Mouse (Mus musculus) MN1 (cell line): ENCODE results near the gene Oasl2.
A peak's percentile ranks its signal among the peaks of the same experiment; 100 is the strongest.
"Not testable (repeated sequence)": the region's sequence is repeated elsewhere in the genome, so short reads cannot be mapped to it uniquely, and the experiment has no call there.

Experiments
- DNase-seq: peaks from one replicate; pipeline ENCODE4 v3.0.0-alpha.2; 2016; ENCODE audit warnings: low spot score

Oasl2 gene

DNA sequence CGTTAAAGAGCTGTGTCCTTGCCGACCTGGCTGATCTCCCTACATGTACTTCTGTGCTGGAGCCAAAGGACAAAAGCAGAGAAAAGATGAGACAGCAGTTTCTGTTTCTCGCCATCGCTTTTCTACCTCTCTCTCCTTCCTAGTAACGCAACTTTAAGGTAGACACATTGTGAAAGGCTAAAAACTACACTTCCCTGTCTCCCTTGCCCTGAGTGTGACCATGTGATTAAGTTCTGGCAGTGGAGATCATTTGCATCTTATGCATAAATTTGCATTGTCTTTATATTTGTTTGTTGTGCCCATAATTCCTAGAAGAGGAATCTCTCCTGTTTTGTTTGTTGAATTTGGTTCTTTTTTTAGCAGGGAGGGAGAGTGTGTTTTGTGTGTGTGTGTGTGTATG is 19.1 kb downstream of the Oasl2 start:
- DNase-seq = no peak

GRCm38 (mm10) chr5:114916777-114917176 is 20.0 kb downstream of the Oasl2 start:
- no peak for DNase-seq

GRCm38 (mm10) chr5:114917357-114917756 is 20.6 kb downstream of the Oasl2 start:
- DNase-seq = not testable (repeated sequence)

GRCm38 (mm10) chr5:114921551-114922365 is 25.0 kb downstream of the Oasl2 start:
- DNase-seq = no peak

GRCm38 (mm10) chr5:114922366-114922731 is 25.6 kb downstream of the Oasl2 start:
- peak; percentile 14 for DNase-seq

DNA sequence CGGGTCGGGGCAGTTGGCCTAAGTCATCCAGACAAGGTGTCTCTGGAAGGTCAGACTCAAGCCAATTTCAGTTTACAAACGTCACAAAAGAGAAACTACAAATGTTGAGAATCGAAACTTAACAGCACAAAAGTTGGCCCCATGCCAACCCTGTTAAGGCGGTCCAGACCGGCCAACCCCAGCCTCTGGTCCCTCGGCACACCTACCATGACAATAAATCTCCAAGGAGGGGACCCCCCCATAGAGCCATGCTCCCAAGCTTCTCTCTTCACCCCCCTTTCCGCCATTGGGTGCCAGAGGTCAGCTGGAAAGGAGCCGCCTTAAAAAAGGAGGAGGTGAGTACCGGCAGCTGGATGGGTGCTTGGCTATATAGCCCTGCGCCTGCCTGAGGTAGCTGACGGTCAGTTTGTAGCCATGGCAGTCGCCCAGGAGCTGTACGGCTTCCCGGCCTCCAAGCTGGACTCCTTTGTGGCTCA is 26.3 kb downstream of the Oasl2 start, which contains the start of gene Oasl1:
TSS of gene Oasl1 (plus strand) at position 243 of the 476 bp plus-strand sequence.
- DNase-seq = peak; percentile 29

DNA sequence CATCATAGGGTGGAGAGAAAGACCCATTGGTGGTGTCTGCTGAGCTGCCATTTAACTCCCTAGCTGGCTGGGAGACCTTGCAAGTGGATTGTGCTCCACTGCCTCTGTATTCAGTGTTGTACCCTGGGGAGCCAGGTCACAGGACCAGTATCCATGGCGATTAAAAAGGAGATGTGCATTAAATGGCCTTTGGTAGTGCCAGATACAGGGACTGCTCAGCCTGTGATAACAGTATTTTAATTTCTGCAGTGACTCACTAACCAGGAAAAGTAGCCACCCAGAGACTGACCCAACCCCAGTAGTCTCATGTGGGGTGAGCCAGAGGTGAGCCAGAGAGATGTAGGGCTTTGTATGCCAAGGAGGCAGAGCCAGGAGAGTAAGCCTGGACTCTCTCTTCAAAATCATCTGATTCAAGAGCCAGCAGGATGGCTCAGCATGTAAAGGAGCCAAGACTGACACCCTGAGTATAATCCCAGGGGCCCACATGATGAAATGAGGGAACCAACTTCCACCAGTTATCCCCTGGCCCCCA is 29.5 kb downstream of the Oasl2 start:
- DNase-seq = peak; percentile 55

DNA sequence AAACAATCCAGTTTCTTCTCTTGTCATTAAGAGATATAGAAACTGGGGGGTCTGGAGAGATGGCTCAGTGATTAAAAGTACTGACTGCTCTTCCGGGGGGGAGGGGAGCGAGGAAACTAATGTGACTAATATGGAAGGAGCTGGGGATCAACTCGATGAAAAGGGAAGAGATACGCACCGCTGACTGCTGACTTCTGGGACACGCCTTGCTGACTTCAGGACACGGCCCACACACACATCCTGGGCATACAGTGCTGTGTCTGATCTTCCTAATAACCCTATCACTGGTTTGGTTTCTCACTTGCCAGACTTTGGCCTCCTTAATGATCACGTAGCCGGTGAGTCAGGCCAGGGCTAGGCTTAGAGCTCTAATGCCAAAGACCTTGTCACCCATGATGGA is 30.0 kb downstream of the Oasl2 start:
- peak; percentile 13 for DNase-seq

DNA sequence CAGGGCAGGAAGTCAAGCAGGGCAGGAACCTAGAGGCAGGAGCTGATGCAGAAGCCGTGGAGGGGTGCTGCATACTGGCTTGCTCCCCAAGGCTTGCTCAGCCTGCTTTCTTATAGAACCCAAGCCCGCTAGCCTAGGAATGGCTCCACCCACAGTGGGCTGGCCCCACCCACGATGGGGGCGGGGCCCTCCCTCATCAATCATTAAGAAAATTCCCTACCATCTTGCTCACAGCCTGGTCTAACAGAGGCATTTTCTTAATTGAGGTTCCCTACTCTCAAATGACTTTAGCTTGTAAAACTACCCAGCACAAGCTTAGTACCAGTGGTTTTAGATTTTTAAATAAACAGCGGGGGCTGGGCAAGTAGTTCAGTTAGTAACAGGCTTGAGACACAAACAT is 34.9 kb downstream of the Oasl2 start:
- DNase-seq = no peak

- DNase-seq = no peak
Measured at GRCm38 (mm10) chr5:114933206-114933605, 36.5 kb downstream of the Oasl2 start.

- no peak for DNase-seq
Measured at GRCm38 (mm10) chr5:114935838-114936237, 39.1 kb downstream of the Oasl2 start.

- not testable (repeated sequence) for DNase-seq
Measured at GRCm38 (mm10) chr5:114941138-114941537, 44.4 kb downstream of the Oasl2 start.

GRCm38 (mm10) chr5:114942074-114942765 is 45.5 kb downstream of the Oasl2 start, which contains the start of gene 2210016L21Rik:
Gene 2210016L21Rik (plus strand): TSS chr5:114942158.
- peak; percentile 82 for DNase-seq

DNA sequence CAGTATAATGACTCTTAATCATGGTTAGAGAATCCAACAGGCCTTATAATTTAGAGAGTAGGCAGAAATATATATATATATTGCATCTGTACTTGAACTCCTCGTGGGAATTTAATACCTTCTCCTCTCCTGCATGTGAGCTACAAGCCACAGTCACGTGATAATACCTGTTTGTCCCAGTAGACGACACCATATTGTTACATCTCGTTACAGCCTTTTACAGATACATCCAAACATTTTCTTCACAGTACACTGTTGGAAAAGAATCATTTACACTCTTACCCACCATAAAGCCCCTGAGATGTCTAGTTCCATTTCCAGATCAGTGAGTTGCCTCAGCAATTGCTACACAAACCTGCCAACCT is 46.0 kb downstream of the Oasl2 start:
- DNase-seq = no peak

GRCm38 (mm10) chr5:114945072-114945471 is 48.3 kb downstream of the Oasl2 start:
- DNase-seq = no peak

- no peak for DNase-seq
Measured at GRCm38 (mm10) chr5:114948891-114949290, 52.2 kb downstream of the Oasl2 start.

DNA sequence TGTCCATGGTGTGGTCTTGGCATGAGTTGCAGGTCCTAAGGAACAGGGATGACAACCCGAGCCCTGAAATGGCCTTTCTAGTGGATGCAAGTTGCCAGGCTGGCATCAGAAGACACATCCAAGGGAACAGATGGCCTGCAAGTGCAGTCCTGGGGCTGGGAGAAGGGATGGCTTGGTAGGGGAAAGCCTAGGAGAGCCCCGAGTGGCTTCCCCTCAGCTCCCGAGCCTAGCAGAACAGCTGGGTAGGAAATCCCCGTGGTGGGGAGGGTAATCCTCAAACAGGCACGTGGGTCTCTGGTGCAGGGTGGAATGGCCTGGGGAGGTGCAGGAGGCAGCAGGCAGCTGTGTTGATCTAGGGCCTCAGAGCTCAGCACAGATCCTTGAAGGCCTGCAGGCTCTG is 52.6 kb downstream of the Oasl2 start:
- peak; percentile 28 for DNase-seq

GRCm38 (mm10) chr5:114949812-114950211 is 53.1 kb downstream of the Oasl2 start:
- peak; percentile 69 for DNase-seq

GRCm38 (mm10) chr5:114950669-114951068 is 53.9 kb downstream of the Oasl2 start:
- DNase-seq = no peak

DNA sequence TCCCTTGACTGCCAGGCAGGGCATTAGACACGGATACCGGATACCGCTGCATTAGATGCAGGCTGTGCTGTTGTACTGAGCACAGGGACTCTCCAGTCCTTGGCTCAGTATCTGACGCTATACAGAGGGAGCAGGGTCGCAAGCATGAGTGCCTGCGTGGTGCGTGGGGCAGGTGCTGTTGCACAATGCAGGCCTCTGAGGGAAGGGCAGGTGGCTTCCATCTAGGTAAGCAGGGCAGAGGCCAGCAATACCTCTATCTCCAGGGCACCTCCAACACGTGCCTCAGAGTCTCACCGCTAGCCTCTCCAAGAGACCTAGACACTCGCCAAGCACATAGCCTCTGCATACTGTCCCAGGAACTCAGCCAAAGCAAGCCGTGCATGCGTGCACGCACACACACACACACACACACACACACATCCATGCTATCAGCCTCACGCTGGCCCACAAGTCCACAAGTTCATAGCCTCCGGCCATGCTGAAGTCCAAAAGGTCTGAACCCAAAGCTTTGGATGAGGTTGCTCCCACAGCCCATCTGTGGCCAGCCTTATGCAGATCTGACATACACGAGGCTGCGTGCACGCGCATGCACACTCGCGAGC is 54.6 kb downstream of the Oasl2 start:
- DNase-seq = no peak

DNA sequence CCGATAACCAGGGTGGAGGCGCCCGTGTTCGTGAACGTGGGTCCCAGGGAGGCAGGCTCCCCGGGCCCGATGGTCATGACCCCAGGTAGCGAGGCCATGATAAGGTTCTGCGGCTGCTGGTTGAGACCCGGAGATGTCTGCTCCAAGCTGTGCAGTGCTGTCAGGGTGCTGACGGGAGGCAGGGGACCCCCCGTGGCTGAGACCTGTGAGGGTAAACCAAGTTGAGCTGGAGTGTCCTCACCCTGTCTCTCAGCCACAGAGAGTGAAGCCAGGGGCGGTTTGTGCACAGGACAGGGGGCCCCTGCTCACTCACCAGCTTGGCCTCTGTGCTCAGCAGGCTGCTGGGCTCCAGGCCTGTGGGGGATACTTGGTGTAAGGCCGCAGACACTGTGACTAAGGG is 56.6 kb downstream of the Oasl2 start:
- DNase-seq = no peak

DNA sequence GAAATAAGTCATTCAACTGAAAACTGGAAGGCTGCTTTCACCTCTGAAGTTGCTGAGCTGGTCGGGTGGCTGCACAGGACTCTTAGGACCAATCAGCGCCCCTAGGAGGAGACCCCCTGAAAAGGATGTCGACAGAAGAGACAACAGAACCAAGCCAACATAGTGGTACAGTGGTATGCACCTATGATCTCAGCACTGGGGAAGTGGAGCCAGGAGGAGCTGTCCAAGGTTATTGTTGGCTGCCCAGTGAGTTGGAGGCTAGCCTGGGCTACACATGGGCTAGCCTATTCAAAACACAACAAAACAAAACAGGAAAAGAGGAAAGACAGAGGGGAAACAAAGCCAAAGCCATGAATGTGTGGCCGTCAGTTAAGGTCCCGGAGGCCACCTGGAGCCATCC is 61.3 kb downstream of the Oasl2 start:
- DNase-seq = no peak
